Mouse (Mus musculus): ENCODE results near the gene Rasa3. TPM values are rescaled to one million over a fixed set of nuclear protein-coding genes. Genes with fewer than 3 reads are reported as not detected.

The Rasa3 gene
- polyA plus RNA-seq, 1 experiment = 43.5 TPM

DNA sequence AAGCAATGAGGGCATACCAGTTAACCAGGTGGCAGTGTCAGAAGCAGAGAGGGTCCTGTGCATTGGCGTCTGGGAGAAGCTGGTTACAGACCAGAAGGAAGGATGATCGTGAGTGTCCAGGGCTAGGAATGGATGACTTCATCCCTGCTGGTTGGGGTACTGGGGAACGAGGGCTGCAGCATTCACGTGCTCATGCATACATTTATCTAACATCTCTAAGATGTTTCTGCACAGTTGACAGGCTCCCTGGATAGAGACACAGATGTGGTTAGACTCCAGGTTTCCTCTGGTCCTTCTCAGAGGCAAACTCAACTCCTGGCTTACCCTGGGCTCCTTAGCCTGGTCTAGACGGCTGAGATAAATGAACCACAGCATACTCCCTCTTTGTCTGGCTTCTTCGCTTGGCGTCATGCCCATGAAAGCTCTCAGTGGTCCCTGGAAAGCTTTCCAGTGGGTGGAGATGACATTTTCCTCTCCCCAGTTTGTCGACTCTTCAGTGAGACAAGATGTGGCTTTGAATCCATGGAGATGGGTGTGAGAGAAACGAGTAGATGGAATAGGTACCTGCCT lies 145.7 kb downstream of the Rasa3 start:
- Histone ChIP-seq H3K4me3 (replicated peaks; ENCODE audit: extremely low read depth, low read depth, low read length) (no peak overlapping the region), H3K4me1 (ENCODE audit: control insufficient read depth, insufficient read depth, low read length) (peaks cover 30% of the 10 kb centered on the region)
- TF ChIP-seq POLR2A (IDR thresholded peaks at IDR 0.05; ENCODE audit: borderline replicate concordance, extremely low read depth, low read depth, low read length) = no peak
- no peak for TF ChIP-seq CTCF (IDR thresholded peaks at IDR 0.05; ENCODE audit: insufficient read depth, low read length)
- 32% methylated on average over 9 of the region's 9 CpGs for WGBS
- DNase-seq = no peak

DNA sequence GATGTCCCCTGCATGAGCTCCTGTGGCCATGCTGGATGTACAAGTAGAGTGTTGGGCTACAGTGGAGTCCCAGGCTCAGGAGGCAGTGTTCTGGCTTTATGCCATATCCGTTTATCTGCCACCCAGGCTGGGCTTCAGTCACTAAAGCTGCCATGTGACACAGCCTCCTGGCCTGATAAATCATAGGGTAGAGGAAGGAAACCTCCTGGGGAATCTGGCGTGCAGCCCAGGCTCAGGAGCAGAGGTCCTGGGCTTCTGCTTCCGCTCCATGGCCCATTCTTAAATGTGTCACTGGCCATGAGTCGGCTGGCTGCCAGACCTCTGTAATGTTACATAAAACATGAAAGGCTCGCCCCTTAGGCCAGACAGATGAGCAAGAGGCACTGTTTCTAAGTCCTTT lies 146.5 kb downstream of the Rasa3 start:
- H3K4me3 ChIP-seq (replicated peaks; ENCODE audit: extremely low read depth, low read depth, low read length) = no peak overlapping the region
- 6% methylated on average over 5 of the region's 5 CpGs for WGBS
- peaks cover 30% of the 10 kb centered on the region for H3K4me1 ChIP-seq (ENCODE audit: control insufficient read depth, insufficient read depth, low read length)
- DNase-seq = peak; percentile 76
- TF ChIP-seq CTCF (IDR thresholded peaks at IDR 0.05; ENCODE audit: insufficient read depth, low read length) = no peak
- TF ChIP-seq POLR2A (IDR thresholded peaks at IDR 0.05; ENCODE audit: borderline replicate concordance, extremely low read depth, low read depth, low read length) = no peak

DNA sequence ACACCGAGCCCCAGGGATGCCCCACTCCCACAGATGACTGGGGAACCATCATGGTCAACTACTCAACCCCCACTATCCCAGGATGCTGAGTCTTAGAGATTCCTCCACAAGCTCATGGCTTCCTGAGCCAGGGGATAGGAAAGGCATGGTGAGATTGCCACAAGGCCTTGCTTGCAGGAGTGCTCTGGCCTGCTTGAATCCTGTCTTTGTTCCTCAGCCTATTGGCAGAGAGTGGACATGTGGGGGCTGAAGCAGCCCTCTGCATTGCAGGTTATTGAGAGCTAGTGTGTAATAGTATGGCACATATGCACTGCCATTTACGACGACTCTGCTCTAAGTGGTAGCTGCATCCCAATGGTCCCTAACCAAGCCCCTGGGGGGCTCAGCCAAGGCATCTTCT lies 147.0 kb downstream of the Rasa3 start:
- DNase-seq = no peak
- Histone ChIP-seq H3K4me3 (replicated peaks; ENCODE audit: extremely low read depth, low read depth, low read length) (no peak overlapping the region), H3K4me1 (ENCODE audit: control insufficient read depth, insufficient read depth, low read length) (peaks cover 30% of the 10 kb centered on the region)
- WGBS = 58% methylated on average over 3 of the region's 3 CpGs
- TF ChIP-seq POLR2A (IDR thresholded peaks at IDR 0.05; ENCODE audit: borderline replicate concordance, extremely low read depth, low read depth, low read length) (no peak), CTCF (IDR thresholded peaks at IDR 0.05; ENCODE audit: insufficient read depth, low read length) (no peak)

GRCm38 (mm10) chr8:13529891-13530316 lies 147.5 kb downstream of the Rasa3 start:
- peak; percentile 67 for DNase-seq
- Histone ChIP-seq H3K4me1 (ENCODE audit: control insufficient read depth, insufficient read depth, low read length) (peaks cover 30% of the 10 kb centered on the region), H3K4me3 (replicated peaks; ENCODE audit: extremely low read depth, low read depth, low read length) (no peak overlapping the region)
- TF ChIP-seq CTCF (IDR thresholded peaks at IDR 0.05; ENCODE audit: insufficient read depth, low read length) = no peak
- no peak for TF ChIP-seq POLR2A (IDR thresholded peaks at IDR 0.05; ENCODE audit: borderline replicate concordance, extremely low read depth, low read depth, low read length)
- 28% methylated on average over 7 of the region's 7 CpGs for WGBS

GRCm38 (mm10) chr8:13529011-13529840 lies 148.2 kb downstream of the Rasa3 start:
- 61% methylated on average over 15 of the region's 15 CpGs for WGBS
- Histone ChIP-seq H3K4me1 (ENCODE audit: control insufficient read depth, insufficient read depth, low read length) (peaks cover 30% of the 10 kb centered on the region), H3K4me3 (replicated peaks; ENCODE audit: extremely low read depth, low read depth, low read length) (no peak overlapping the region)
- no peak for TF ChIP-seq POLR2A (IDR thresholded peaks at IDR 0.05; ENCODE audit: borderline replicate concordance, extremely low read depth, low read depth, low read length)
- no peak for TF ChIP-seq CTCF (IDR thresholded peaks at IDR 0.05; ENCODE audit: insufficient read depth, low read length)
- DNase-seq = no peak

DNA sequence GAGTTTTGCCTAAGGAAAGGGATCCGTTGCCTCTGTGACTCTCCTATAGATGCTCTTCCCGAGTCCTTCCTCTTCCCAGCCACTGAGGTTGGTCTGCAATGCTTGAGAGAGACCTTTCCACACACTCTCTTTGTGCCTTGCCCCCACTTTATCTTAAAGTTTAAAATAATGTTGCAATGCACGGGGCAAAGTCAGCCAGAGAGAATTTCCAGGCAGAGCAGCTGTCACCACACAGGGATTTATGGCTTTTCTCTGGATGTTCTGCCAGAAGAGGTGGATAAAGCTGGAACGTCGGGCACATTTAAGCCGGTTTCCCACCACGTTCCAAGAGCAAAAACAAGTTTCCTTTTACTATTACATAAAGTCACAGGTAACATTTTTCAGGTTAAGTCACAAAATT lies 156.0 kb downstream of the Rasa3 start:
- DNase-seq = no peak
- peaks cover 5% of the 10 kb centered on the region; the same call in 1 of the 2 replicates for H3K4me1 ChIP-seq (ENCODE audit: control insufficient read depth, insufficient read depth, low read length)
- no peak overlapping the region for H3K4me3 ChIP-seq (replicated peaks; ENCODE audit: extremely low read depth, low read depth, low read length)
- WGBS = 66% methylated on average over 7 of the region's 7 CpGs
- no peak for TF ChIP-seq CTCF (IDR thresholded peaks at IDR 0.05; ENCODE audit: insufficient read depth, low read length)
- TF ChIP-seq POLR2A (IDR thresholded peaks at IDR 0.05; ENCODE audit: borderline replicate concordance, extremely low read depth, low read depth, low read length) = no peak

DNA sequence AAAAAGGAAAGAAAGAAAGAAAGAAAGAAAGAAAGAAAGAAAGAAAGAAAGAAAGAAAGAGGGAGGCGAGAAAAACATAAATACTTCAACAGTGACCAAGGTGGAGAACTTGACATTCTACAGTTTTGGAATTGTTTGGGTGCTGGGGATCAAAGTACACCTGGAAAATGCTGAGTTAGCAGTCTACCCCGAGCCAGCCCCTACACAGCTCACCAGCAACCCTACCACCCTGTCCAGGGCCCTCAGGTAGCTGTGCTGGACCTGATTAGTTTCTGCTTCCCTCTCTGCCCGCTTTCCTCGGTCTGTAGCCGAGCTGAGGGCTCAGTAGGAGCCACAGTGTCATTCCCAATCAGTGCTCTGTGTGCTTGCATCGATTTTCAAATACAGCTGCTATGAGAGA lies 157.1 kb downstream of the Rasa3 start:
- H3K4me3 ChIP-seq (replicated peaks; ENCODE audit: extremely low read depth, low read depth, low read length) = no peak overlapping the region
- peaks cover 7% of the 10 kb centered on the region; the same call in 1 of the 2 replicates for H3K4me1 ChIP-seq (ENCODE audit: control insufficient read depth, insufficient read depth, low read length)
- TF ChIP-seq CTCF (IDR thresholded peaks at IDR 0.05; ENCODE audit: insufficient read depth, low read length) (no peak), POLR2A (IDR thresholded peaks at IDR 0.05; ENCODE audit: borderline replicate concordance, extremely low read depth, low read depth, low read length) (no peak)
- WGBS = 73% methylated on average over 6 of the region's 6 CpGs
- no peak for DNase-seq

DNA sequence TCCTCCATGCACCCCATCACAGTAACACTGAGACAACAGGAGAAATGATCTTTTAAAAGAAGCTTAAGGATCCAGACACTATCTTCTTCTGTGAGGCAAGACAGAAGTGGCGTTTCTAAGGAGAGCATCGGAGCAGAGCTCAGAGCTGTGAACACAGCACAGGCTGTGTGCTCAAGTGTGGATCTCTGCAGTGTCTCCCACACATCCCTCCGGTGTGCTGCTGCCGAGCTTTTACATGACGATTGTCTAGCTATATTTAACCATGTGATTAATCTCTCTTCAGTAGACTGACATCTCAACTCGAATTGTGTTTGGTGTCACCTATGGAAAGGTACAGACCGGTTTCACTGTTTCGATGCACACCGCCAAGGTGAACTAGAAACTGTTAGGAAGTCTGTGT lies 157.9 kb downstream of the Rasa3 start:
- no peak for DNase-seq
- H3K4me3 ChIP-seq (replicated peaks; ENCODE audit: extremely low read depth, low read depth, low read length) = no peak overlapping the region
- H3K4me1 ChIP-seq (ENCODE audit: control insufficient read depth, insufficient read depth, low read length) = peaks cover 7% of the 10 kb centered on the region; the same call in 1 of the 2 replicates
- 52% methylated on average over 9 of the region's 9 CpGs for WGBS
- TF ChIP-seq CTCF (IDR thresholded peaks at IDR 0.05; ENCODE audit: insufficient read depth, low read length) (no peak), POLR2A (IDR thresholded peaks at IDR 0.05; ENCODE audit: borderline replicate concordance, extremely low read depth, low read depth, low read length) (no peak)

GRCm38 (mm10) chr8:13517284-13517781 lies 160.1 kb downstream of the Rasa3 start:
- Histone ChIP-seq H3K4me1 (ENCODE audit: control insufficient read depth, insufficient read depth, low read length) (peaks cover 7% of the 10 kb centered on the region; the same call in 1 of the 2 replicates), H3K4me3 (replicated peaks; ENCODE audit: extremely low read depth, low read depth, low read length) (no peak overlapping the region)
- TF ChIP-seq CTCF (IDR thresholded peaks at IDR 0.05; ENCODE audit: insufficient read depth, low read length) (no peak), POLR2A (IDR thresholded peaks at IDR 0.05; ENCODE audit: borderline replicate concordance, extremely low read depth, low read depth, low read length) (no peak)
- WGBS = 62% methylated on average over 6 of the region's 6 CpGs
- DNase-seq = no peak

Other genes starting within 250 kb of the Rasa3 start
- gene Tmem255b, start 242.4 kb downstream of the Rasa3 start, polyA plus RNA-seq (2012; rRNA removed) = 5.5 and 7.3 TPM in 2 replicates
- 245 and 264 TPM in 2 replicates for gene Gas6, start 183.1 kb downstream of the Rasa3 start, polyA plus RNA-seq (2012; rRNA removed)
- gene 1700029H14Rik, start 115.1 kb downstream of the Rasa3 start, polyA plus RNA-seq (2012; rRNA removed) = 0.11 and 0.69 TPM in 2 replicates
- gene Cfap97d2, start 28.3 kb upstream of the Rasa3 start, polyA plus RNA-seq (2012; rRNA removed) = 1.7 and 2.5 TPM in 2 replicates
- 31.2 TPM in 2 replicates for gene Cdc16, start 80.1 kb upstream of the Rasa3 start, polyA plus RNA-seq (2012; rRNA removed)
- gene Upf3a, start 108.0 kb upstream of the Rasa3 start, polyA plus RNA-seq (2012; rRNA removed) = 8.5 and 9.9 TPM in 2 replicates
- not detected in 2 replicates for gene AF366264, start 160.8 kb upstream of the Rasa3 start, polyA plus RNA-seq (2012; rRNA removed)
- 9.0 and 10.9 TPM in 2 replicates for gene Champ1, start 192.0 kb upstream of the Rasa3 start, polyA plus RNA-seq (2012; rRNA removed)
- 8.5 and 10.4 TPM in 2 replicates for gene Coprs, start 212.7 kb upstream of the Rasa3 start, polyA plus RNA-seq (2012; rRNA removed)

All from lung, adult 2 months (tissue).